Mouse (Mus musculus): ENCODE results near the gene Hbb-bt. TPM values are rescaled to one million over a fixed set of nuclear protein-coding genes. Genes with fewer than 3 reads are reported as not detected.
"Not testable (repeated sequence)": the region's sequence is repeated elsewhere in the genome, so short reads cannot be mapped to it uniquely, and the experiment has no call there.

The Hbb-bt gene
- total RNA-seq (2017): 14.9 and 19.7 TPM in 2 replicates

DNA sequence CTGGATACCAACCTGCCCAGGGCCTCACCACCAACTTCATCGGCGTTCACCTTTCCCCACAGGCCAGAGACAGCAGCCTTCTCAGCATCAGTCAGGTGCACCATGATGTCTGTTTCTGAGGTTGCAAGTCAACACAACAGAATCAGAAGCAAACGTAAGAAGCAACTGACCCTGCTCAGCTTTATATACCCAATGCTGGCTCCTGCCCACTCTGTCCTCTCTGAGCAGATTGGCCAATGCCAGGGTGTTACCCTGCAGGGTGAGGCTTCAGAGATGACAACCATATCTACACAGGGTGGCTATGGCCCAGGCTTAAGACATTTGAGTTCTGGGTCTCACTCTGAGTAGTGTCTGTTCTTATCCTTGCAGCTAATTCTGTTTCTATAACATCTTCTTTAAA lies at the start of gene Hbb-bt:
Gene Hbb-bt, minus strand, starts transcription at position 231 of the 400 bp plus-strand sequence.
- no peak for ATAC-seq (replicated peaks in 1 of 2; ENCODE audit: insufficient read depth in 1 of 2, low FRiP score in 2 of 2, low TSS enrichment in 1 of 2, low read depth in 1 of 2, poor library complexity in 2 of 2, severe bottlenecking in 2 of 2)

- peak; percentile 39 to 63; a peak in 3 of 4 replicates for ATAC-seq (replicated peaks in 1 of 2; ENCODE audit: insufficient read depth in 1 of 2, low FRiP score in 2 of 2, low TSS enrichment in 1 of 2, low read depth in 1 of 2, poor library complexity in 2 of 2, severe bottlenecking in 2 of 2)
Measured at GRCm38 (mm10) chr7:103861531-103861930, 47.7 kb upstream of the Hbb-bt start.

GRCm38 (mm10) chr7:103860855-103861254 lies 47.1 kb upstream of the Hbb-bt start:
- ATAC-seq (replicated peaks in 1 of 2; ENCODE audit: insufficient read depth in 1 of 2, low FRiP score in 2 of 2, low TSS enrichment in 1 of 2, low read depth in 1 of 2, poor library complexity in 2 of 2, severe bottlenecking in 2 of 2): peak; percentile 84 to 93

DNA sequence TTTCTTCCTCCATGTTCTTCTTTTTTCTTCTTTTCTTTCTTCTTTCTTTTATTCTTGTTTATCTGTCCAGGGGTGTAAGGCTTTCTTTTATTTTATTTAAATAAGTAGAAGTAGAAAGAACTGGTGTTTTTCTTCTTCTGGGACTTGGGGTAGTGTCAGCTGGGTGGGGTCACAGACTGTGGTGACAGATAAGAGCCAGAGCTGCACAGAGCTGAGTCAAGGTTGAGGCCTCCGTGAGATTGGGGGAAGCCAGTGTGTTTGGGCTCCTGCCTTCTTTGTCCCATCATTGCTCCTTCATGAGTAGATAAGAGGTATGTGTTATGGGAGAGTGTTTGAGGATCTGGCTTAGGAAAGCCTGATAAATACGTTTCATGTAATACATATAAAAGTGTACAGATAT lies 45.3 kb upstream of the Hbb-bt start:
- ATAC-seq (replicated peaks in 1 of 2; ENCODE audit: insufficient read depth in 1 of 2, low FRiP score in 2 of 2, low TSS enrichment in 1 of 2, low read depth in 1 of 2, poor library complexity in 2 of 2, severe bottlenecking in 2 of 2): peak; percentile 33 to 54; a peak in 2 of 4 replicates

DNA sequence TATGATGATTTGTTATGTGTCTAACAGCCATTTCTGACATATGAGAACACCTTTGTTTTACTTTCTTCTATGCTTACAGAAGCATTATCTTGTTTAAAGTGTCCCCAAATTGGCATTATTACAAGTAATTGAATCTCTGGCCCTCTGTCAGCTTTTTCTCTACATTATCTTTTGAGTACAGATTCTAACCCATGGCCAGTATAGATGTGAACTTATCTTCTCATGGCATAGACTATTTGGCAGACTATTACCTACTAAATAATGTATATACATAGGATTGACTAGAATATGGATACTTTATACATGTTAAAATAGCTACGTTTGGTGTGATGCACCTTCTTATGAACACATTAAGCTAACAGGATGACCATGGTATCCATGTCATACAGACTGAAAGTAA lies 40.9 kb upstream of the Hbb-bt start:
- no peak; a peak in 1 of 4 replicates for ATAC-seq (replicated peaks in 1 of 2; ENCODE audit: insufficient read depth in 1 of 2, low FRiP score in 2 of 2, low TSS enrichment in 1 of 2, low read depth in 1 of 2, poor library complexity in 2 of 2, severe bottlenecking in 2 of 2)

DNA sequence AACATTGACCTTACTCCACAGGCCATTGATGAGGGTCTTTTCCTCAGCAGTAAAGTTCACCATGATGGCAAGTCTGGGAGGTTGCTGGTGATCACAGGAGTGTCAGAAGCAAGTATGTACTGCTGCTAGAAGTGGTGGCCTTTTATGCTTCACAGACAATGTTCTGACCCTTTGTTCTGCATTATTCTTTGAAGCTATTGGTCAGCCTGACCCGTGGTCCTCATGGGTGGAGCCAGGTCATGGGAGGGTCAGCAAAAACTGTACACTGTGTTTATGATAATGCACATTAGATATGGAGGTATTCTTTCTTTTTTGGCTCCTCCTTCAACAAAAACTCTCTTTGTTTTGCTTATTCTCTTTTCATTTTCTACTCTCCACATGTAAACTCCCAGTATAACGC lies 39.3 kb upstream of the Hbb-bt start, which contains the start of gene Hbb-y:
Gene Hbb-y, minus strand, starts transcription at position 127 of the 400 bp plus-strand sequence.
- ATAC-seq (replicated peaks in 1 of 2; ENCODE audit: insufficient read depth in 1 of 2, low FRiP score in 2 of 2, low TSS enrichment in 1 of 2, low read depth in 1 of 2, poor library complexity in 2 of 2, severe bottlenecking in 2 of 2): no peak

DNA sequence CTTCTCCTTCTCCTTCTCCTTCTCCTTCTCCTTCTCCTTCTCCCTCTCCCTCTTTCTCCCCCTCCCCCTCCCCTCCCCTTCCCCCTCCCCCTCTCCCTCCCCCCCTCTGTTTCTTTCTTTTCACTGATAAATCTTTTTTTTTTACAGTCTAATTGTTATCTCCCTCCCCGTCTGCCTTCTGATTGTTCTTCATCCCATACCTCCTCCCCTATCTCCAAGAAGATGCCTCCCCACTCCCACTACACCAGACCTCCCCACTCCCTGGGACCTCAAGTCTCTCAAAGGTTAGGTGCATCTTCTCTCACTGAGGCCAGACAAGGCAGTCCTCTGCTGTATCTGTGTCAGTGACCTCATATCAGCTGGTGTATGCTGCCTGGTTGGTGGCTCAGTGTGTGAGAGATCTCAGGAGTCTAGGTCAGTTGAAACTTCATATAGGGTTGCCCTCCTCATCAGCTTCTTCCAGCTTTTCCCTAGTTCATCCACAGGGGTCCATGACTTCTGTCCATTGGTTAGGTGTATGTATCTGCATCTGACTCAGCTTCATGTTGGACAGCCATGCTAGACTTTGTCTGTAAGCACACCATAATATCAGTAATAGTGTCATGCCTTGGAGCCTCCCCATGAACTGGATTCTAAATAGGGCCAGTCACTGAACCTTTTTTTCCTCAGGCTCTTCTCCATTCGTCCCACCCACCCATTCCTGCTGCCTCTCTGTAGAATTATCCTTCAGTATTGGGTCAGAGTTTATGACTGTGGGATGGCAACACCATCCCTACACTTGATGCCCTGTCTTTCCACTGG lies 30.9 kb upstream of the Hbb-bt start:
- ATAC-seq (replicated peaks in 1 of 2; ENCODE audit: insufficient read depth in 1 of 2, low FRiP score in 2 of 2, low TSS enrichment in 1 of 2, low read depth in 1 of 2, poor library complexity in 2 of 2, severe bottlenecking in 2 of 2): no peak

DNA sequence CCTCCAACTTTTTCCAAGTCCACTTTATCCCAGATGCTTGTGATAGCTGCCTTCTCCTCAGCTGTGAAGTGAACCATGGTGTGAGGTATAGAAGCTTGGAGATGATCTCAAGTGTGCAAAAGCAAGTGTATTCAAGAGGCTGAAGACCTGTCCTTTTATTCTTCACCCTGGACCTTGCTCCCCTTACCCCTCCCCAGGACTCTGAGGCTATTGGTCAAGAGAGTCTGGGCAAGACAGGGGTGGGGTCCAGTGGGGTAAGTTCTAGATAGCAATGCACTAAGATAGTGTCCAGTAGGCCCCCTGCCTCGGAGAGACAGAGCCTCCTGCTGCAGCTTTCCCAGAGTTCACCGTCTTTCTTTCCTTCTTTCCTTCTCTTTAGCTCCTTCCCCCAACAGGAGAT lies 29.2 kb upstream of the Hbb-bt start, which contains the start of gene Hbb-bh1:
Gene Hbb-bh1, minus strand, starts transcription at position 131 of the 400 bp plus-strand sequence.
- ATAC-seq (replicated peaks in 1 of 2; ENCODE audit: insufficient read depth in 1 of 2, low FRiP score in 2 of 2, low TSS enrichment in 1 of 2, low read depth in 1 of 2, poor library complexity in 2 of 2, severe bottlenecking in 2 of 2): no peak

- ATAC-seq (replicated peaks in 1 of 2; ENCODE audit: insufficient read depth in 1 of 2, low FRiP score in 2 of 2, low TSS enrichment in 1 of 2, low read depth in 1 of 2, poor library complexity in 2 of 2, severe bottlenecking in 2 of 2): no peak
Measured at GRCm38 (mm10) chr7:103840268-103840667, 26.5 kb upstream of the Hbb-bt start, which contains the start of gene Hbb-bh2. Gene Hbb-bh2, minus strand, starts transcription at chr7:103840520.

DNA sequence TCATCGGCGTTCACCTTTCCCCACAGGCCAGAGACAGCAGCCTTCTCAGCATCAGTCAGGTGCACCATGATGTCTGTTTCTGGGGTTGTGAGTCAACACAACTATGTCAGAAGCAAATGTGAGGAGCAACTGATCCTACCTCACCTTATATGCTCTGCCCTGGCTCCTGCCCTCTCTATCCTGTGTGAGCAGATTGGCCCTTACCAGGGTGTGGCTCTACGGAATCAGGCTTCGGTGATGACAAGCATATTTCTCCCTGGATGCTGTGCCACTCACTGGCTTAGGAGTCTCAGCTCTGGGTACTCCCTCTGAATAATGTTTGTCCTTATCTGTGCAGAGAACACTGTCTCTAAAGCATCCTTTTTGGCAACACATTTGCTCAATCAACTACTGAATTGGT lies 14.0 kb upstream of the Hbb-bt start, which contains the start of gene Hbb-bs:
Gene Hbb-bs, minus strand, starts transcription at position 289 of the 400 bp plus-strand sequence.
- ATAC-seq (replicated peaks in 1 of 2; ENCODE audit: insufficient read depth in 1 of 2, low FRiP score in 2 of 2, low TSS enrichment in 1 of 2, low read depth in 1 of 2, poor library complexity in 2 of 2, severe bottlenecking in 2 of 2): peak in 1 of 2 experiments; percentile 39; a peak in 2 of 4 replicates

GRCm38 (mm10) chr7:103827139-103827538 lies 13.3 kb upstream of the Hbb-bt start:
- peak; percentile 44 to 51; a peak in 3 of 4 replicates for ATAC-seq (replicated peaks in 1 of 2; ENCODE audit: insufficient read depth in 1 of 2, low FRiP score in 2 of 2, low TSS enrichment in 1 of 2, low read depth in 1 of 2, poor library complexity in 2 of 2, severe bottlenecking in 2 of 2)

DNA sequence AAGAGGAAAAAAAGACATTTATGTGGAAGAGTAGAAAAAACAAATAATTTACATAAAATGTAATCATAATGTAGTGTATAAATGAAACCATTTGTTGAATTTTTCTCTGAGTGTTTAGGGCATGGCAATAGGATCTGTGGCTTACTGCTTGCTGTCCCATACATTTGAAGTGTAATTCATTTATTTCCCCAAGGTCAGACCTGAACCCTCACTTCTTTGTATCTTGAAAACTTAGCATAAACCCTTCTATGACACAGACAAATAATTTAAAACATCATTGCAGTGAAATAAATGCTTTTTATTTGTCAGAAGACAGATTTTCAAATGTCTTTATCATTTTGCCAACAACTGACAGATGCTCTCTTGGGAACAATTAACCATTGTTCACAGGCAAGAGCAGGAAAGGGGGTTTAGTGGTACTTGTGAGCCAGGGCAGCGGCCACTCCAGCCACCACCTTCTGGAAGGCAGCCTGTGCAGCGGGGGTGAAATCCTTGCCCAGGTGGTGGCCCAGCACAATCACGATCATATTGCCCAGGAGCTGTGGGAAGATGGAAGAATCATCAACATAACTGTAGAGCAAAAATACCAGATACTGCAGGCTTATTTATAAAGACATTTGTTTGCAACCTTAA lies 12.6 kb upstream of the Hbb-bt start:
- no peak for ATAC-seq (replicated peaks in 1 of 2; ENCODE audit: insufficient read depth in 1 of 2, low FRiP score in 2 of 2, low TSS enrichment in 1 of 2, low read depth in 1 of 2, poor library complexity in 2 of 2, severe bottlenecking in 2 of 2)

DNA sequence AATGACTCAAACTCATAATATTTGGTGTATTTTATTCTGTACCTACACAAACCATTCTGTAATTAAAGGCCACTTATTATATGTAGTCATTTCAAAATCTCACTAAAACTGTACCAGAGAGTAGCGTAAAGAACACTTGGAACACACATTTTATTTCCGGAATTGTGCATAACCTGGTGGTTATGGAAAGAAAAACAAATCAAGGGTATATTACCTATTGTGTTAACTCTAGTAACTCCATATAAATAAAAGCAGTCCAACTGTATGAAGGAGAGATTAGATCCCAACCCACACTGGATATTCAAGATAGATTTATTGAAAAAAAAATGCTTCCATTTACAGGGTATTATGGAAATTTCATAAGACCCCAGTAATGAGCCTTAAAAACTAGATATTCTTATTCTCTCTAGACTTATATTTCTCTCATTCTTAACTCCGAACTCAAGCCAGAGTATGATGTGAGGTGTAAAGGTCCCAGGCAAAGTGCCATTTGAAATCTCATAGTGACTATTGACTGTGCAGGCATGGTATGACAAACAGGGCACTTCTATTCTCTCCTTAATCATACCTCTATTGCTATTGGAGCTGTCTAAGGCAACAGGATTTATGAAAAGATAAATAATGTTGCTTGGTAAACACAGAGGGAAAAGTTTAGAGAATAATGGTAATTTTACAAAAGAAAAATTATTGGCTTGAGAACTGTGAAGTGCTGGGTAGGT lies 11.9 kb upstream of the Hbb-bt start:
- no peak for ATAC-seq (replicated peaks in 1 of 2; ENCODE audit: insufficient read depth in 1 of 2, low FRiP score in 2 of 2, low TSS enrichment in 1 of 2, low read depth in 1 of 2, poor library complexity in 2 of 2, severe bottlenecking in 2 of 2)

DNA sequence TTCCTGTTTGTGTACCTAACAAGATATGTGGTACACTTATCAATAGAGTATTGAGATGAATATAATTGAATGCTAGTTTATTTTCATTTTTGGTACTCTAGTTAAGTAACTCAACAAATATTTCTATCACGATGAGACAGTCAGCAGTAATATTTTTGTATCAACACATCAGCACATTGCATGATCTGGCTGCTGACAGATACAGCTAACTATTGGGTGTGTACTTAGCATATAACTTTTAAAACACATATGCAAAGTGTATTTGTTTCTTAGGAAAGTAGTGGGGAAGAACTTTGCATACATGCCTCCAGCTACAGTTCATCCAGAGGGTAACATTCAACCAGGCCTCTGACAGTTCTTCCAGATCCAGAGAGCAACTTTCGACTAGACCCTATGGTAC lies 10.8 kb upstream of the Hbb-bt start:
- no peak for ATAC-seq (replicated peaks in 1 of 2; ENCODE audit: insufficient read depth in 1 of 2, low FRiP score in 2 of 2, low TSS enrichment in 1 of 2, low read depth in 1 of 2, poor library complexity in 2 of 2, severe bottlenecking in 2 of 2)

DNA sequence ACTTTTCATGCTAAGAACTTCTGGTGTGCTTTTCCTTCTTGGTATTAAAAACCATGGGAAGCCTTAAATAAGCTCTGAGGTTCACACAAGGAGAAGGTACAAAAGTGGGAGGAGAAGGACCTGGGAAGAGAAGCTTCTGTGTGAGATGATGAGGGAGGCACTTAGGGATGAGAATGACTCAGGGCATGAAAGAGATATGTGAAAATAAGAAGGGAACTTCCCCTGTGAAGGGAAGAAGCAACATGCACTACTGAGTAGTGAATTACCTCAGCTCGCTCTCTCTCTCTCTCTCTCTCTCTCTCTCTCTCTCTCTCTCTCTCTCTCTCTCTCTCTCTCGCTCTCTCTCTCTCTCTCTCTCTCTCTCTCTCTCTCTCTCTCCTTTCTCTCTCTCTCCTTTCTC lies 1.3 kb upstream of the Hbb-bt start:
- not testable (repeated sequence) for ATAC-seq (replicated peaks in 1 of 2; ENCODE audit: insufficient read depth in 1 of 2, low FRiP score in 2 of 2, low TSS enrichment in 1 of 2, low read depth in 1 of 2, poor library complexity in 2 of 2, severe bottlenecking in 2 of 2)

- ATAC-seq (replicated peaks in 1 of 2; ENCODE audit: insufficient read depth in 1 of 2, low FRiP score in 2 of 2, low TSS enrichment in 1 of 2, low read depth in 1 of 2, poor library complexity in 2 of 2, severe bottlenecking in 2 of 2): peak in 1 of 2 experiments; percentile 5; a peak in 1 of 4 replicates
Measured at GRCm38 (mm10) chr7:103813152-103813551, 644 bp downstream of the Hbb-bt start.

DNA sequence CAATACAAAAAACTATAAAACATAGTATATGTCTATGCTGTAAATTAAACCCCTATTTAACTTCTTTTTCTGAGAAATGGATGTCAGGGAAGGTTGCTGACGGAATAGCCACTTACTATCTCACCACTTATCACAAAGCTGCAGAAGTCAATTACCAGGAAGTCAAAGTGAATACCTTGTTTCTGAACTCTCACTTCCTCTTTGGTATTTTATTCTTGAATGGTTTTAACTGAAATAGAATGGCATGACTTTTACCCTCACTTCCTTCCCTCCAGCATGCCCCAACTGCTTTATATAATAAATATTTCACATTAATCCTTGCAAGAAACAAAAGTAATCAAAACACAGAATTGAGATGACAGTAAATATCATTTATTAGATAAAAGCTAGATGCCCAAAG lies 1.6 kb downstream of the Hbb-bt start:
- peak; percentile 55 to 78 for ATAC-seq (replicated peaks in 1 of 2; ENCODE audit: insufficient read depth in 1 of 2, low FRiP score in 2 of 2, low TSS enrichment in 1 of 2, low read depth in 1 of 2, poor library complexity in 2 of 2, severe bottlenecking in 2 of 2)
